Mouse (Mus musculus) erythroblast, embryonic 14.5 days (primary cell): Measurements from ENCODE around the gene Abhd4. TPM values are rescaled to one million over a fixed set of nuclear protein-coding genes. Genes with fewer than 3 reads are reported as not detected.

Experiments used
- H3K27me3 ChIP-seq: 2 replicates; pipeline ENCODE4 v1.6.1; 2012; ENCODE audit warnings: inconsistent platforms; ENCODE audit not compliant: control insufficient read depth
- H3K36me3 ChIP-seq: 2 replicates; pipeline ENCODE4 v1.6.1; 2012; ENCODE audit warnings: mild to moderate bottlenecking, inconsistent platforms; ENCODE audit not compliant: control insufficient read depth
- H3K4me1 ChIP-seq: 2 replicates; pipeline ENCODE4 v1.6.1; 2012; ENCODE audit warnings: inconsistent platforms; ENCODE audit not compliant: control insufficient read depth
- H3K4me3 ChIP-seq: replicated peaks from 2 replicates; pipeline ENCODE3; 2012; ENCODE audit warnings: moderate library complexity, mild to moderate bottlenecking, inconsistent platforms
- H3K9me3 ChIP-seq: 2 replicates; pipeline ENCODE4 v1.6.1; 2012; ENCODE audit warnings: low read length, inconsistent platforms, mixed read lengths; ENCODE audit not compliant: control insufficient read depth
- GATA1 ChIP-seq: IDR thresholded peaks from 2 replicates; pipeline ENCODE4 v1.6.1; 2012; ENCODE audit warnings: low read length, inconsistent platforms, mixed read lengths
- TAL1 ChIP-seq: IDR thresholded peaks from 3 replicates; pipeline ENCODE4 v1.6.1; 2012; ENCODE audit warnings: low read length, inconsistent platforms, mixed read lengths
- polyA plus RNA-seq: library from polyadenylated mRNA; stranded (reverse); fragments of >175 nt; gene quantifications from 2 replicates; pipeline ENCODE4 v1.2.3, GENCODE M21; 2012

Gene Abhd4
- polyA plus RNA-seq, 1 experiment: 1.3 TPM

DNA sequence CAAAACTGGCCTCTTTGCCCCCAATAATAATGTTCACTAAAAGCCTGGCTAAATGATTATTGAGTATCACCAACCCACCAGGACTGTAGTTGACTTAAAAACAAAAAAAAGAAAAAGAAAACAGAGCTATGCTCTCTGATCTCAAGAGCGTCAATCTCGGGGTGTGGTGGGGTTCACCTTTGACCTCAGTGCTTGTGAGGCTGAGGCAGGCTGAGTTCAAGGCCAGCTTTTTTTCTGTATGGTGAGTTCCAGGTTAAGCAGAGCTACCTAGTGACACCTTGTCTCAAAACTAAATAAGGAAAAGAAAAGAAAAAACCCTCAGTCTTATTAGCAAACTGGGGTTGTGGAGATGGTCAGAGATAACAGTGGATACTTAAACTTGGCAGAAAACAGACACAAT is 43.6 kb upstream of the Abhd4 start:
- Histone ChIP-seq H3K27me3 (no peaks in the 10 kb centered on the region; the same call in 1 of the 2 replicates), H3K4me1 (peaks cover 9% of the 10 kb centered on the region), H3K4me3 (no peak overlapping the region), H3K36me3 (no peaks in the 10 kb centered on the region), H3K9me3 (no peaks in the 10 kb centered on the region)
- TF ChIP-seq TAL1 (no peak), GATA1 (no peak)

DNA sequence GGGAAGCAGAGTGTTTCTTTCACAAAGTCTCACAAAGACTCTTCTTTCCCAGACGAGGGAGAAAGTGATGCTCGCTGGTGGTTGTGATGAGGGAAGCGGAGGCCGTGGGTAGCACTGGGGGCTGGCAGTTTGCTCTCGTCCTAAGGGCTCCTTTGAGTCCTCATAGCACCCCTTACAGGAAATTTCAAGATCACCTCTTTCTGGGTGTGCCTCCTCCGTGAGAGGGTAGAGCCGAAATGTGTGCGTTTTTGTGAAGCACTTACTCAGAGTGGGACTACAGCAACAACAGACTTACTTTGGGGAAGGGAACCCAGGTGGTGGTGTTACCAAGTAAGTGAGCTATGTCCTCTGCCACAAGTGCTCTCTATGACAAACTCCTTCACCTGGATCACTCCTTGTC is 42.8 kb upstream of the Abhd4 start:
- Histone ChIP-seq H3K4me3 (no peak overlapping the region), H3K9me3 (no peaks in the 10 kb centered on the region), H3K27me3 (peaks cover 4% of the 10 kb centered on the region; the same call in 1 of the 2 replicates), H3K36me3 (no peaks in the 10 kb centered on the region), H3K4me1 (peaks cover 8% of the 10 kb centered on the region)
- TF ChIP-seq TAL1 (no peak), GATA1 (no peak)

DNA sequence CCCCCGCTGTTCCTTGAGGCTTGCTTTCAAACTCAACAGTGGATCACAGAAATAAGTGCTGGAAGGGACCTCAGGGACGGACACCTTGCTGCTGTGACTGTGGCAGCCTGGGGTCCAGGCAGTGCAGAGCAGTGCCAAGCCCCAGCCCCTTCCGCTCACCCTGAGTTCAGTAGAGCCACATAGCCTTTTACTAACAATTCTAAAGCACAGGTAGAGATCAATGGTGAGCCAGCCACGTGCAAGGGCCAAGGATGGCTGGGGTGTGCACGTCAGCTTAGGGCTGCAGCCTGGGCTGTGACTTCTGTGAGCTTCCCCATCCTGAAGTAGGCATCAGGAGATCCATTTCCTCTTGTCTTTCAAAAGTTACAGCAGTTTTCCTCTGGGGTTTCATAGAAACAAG is 42.2 kb upstream of the Abhd4 start:
- Histone ChIP-seq H3K4me3 (no peak overlapping the region), H3K9me3 (no peaks in the 10 kb centered on the region), H3K36me3 (no peaks in the 10 kb centered on the region), H3K4me1 (peaks cover 6% of the 10 kb centered on the region), H3K27me3 (peaks cover 4% of the 10 kb centered on the region; the same call in 1 of the 2 replicates)
- no peak for TF ChIP-seq GATA1

DNA sequence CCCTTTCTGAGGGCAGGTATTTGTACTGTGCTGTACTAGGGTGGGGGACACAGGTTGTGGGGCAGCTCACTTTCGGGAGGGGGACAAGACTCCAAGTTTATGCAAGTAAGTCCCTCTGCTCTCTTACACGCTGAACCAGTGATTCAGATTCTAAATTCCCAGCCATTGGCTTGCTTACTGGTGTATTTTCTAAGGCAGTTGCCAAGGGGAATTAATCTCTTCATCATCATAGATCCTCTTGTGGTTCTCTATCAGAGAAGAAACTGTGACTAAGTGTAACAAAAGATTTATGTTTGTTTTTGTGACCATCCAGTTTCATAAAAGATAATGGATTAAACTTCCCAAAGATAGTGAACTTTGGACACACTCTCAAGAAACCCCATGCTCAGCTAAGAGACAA is 40.3 kb upstream of the Abhd4 start:
- TF ChIP-seq TAL1: no peak
- TF ChIP-seq GATA1: no peak
- H3K4me3 ChIP-seq: no peak overlapping the region

DNA sequence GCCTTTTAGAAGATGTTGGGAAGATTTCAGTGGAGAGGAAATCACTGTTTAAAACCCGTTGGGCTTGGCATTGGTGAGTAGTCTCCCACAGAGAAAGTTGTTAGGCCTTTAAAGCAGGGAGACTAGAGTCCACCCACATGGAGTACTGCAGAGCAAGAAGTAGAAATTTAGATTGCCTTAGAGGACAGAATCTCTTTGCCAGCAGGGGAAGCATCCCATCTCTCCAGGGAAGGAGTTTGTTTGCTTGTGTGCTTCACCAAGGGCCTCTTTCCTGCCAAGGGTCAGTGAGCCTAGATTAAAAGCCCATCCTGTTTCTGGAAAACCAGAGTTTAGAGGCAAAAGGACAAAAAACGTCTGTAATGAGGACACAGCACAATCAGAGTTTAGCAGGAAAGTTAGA is 39.5 kb upstream of the Abhd4 start:
- H3K36me3 ChIP-seq: no peaks in the 10 kb centered on the region
- H3K4me1 ChIP-seq: no peaks in the 10 kb centered on the region
- H3K27me3 ChIP-seq: peaks cover 4% of the 10 kb centered on the region; the same call in 1 of the 2 replicates
- no peak overlapping the region for H3K4me3 ChIP-seq
- no peak for TF ChIP-seq GATA1
- TF ChIP-seq TAL1: no peak
- no peaks in the 10 kb centered on the region for H3K9me3 ChIP-seq

More for the DNA sequence above, 40.3 kb upstream of the Abhd4 start:
- Histone ChIP-seq H3K36me3 (no peaks in the 10 kb centered on the region), H3K4me1 (no peaks in the 10 kb centered on the region), H3K9me3 (no peaks in the 10 kb centered on the region), H3K27me3 (peaks cover 4% of the 10 kb centered on the region; the same call in 1 of the 2 replicates)

DNA sequence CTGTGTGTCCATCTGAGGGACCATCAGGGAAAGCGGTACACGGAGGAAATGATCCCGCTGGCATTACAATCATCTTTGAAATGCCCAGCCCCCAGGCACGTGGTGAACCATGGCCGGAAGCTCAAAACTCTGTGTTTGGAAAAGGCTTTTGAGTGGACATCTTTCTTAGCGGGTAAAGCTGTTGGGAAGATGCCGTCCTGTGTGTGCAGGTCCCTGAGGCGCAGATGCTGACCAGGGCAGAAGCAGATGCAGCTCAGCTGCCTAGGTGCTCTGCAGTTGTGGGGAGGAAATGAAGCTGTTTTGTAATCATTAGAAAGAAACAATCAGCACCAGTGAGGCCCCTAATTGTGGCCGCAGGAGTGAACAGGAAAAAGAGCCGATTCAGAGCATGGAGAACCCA is 39.1 kb upstream of the Abhd4 start:
- Histone ChIP-seq H3K36me3 (no peaks in the 10 kb centered on the region), H3K27me3 (peaks cover 4% of the 10 kb centered on the region; the same call in 1 of the 2 replicates), H3K9me3 (no peaks in the 10 kb centered on the region), H3K4me3 (no peak overlapping the region), H3K4me1 (no peaks in the 10 kb centered on the region)
- TF ChIP-seq GATA1 (no peak), TAL1 (no peak)

DNA sequence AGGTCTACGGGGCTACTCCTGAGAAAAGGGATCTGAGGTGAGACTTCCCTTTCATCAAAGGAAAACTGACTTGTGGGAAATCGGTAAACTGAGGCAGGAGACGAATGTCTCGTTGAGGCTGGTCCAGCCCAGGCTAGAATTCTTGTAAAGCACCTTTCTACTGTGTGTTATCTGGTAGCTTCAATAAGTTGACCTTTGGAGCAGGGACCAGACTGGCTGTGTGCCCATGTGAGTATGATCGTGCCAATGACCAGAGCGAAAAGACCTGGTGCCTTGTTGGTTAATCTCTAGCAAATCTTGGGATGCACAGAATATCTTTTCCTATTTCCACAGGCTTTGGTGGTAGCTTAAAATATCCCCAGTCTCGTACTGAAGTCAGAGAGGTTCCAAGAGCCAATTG is 37.9 kb upstream of the Abhd4 start:
- Histone ChIP-seq H3K36me3 (no peaks in the 10 kb centered on the region), H3K4me1 (peaks cover 3% of the 10 kb centered on the region), H3K4me3 (no peak overlapping the region), H3K9me3 (no peaks in the 10 kb centered on the region), H3K27me3 (peaks cover 4% of the 10 kb centered on the region; the same call in 1 of the 2 replicates)
- TF ChIP-seq TAL1: no peak
- no peak for TF ChIP-seq GATA1

DNA sequence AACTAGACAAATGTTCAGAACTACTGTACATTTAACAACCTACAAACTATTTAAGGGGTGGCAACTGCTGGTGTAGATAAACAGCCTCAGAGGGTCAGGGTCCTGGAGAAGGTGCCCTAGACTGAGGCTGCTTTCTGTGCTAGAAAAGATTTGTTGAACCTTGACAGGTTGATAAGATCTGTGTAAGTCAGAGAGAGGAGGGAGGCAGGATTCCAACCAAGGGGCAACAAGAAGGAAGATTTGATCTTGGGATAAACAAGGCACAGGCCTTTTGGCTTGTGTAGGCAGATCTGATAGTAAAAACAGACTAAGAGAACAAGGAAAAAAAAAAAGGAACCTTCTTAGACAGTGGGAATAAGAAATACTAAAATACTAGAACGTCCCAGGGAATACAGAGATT is 35.8 kb upstream of the Abhd4 start:
- H3K27me3 ChIP-seq: peaks cover 4% of the 10 kb centered on the region; the same call in 1 of the 2 replicates
- no peaks in the 10 kb centered on the region for H3K36me3 ChIP-seq
- no peaks in the 10 kb centered on the region for H3K9me3 ChIP-seq
- no peak overlapping the region for H3K4me3 ChIP-seq
- peaks cover 5% of the 10 kb centered on the region for H3K4me1 ChIP-seq
- TF ChIP-seq TAL1: no peak
- TF ChIP-seq GATA1: no peak

DNA sequence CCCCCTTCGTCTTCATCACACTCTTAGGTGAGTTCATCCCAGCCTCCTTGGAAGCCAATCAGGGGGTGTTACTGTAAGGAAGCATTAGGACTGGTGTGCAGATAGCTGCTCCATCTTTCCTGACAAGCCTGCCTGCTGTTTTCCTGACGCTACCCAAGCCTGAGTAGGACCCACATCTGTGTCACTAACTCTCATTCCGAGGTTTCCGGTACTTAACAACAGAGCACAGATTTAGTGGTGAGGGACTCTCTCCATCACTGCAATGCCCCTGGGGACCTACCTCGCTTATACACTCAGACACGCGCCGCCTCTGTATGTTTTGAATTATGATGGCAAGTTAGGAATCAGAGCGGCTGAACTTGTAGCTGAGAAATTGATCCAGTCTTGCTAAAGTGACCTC is 35.3 kb upstream of the Abhd4 start:
- Histone ChIP-seq H3K36me3 (no peaks in the 10 kb centered on the region), H3K27me3 (peaks cover 4% of the 10 kb centered on the region; the same call in 1 of the 2 replicates), H3K4me3 (no peak overlapping the region), H3K9me3 (no peaks in the 10 kb centered on the region), H3K4me1 (peaks cover 5% of the 10 kb centered on the region)
- TF ChIP-seq TAL1 (no peak), GATA1 (no peak)

DNA sequence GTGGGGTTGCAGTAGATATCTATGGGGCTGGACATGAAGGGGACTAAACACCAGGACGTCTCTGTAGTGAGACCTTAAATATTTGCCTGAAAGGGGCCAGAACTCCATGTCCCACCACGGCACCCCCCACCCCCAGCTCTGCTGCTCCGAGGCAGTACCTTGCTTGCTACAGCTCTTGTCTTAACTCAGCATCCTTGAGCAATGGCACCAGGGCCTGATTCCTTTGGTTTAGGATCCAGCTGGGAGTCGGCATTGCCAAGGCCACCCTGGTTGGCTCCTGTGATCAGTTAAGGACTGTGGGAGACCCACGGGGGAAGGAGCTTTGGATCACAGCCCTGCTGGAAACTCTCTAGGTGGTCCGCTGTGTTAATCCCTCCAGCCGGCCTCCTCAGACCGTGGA is 34.7 kb upstream of the Abhd4 start:
- Histone ChIP-seq H3K9me3 (no peaks in the 10 kb centered on the region), H3K4me3 (no peak overlapping the region), H3K27me3 (peaks cover 4% of the 10 kb centered on the region; the same call in 1 of the 2 replicates), H3K36me3 (no peaks in the 10 kb centered on the region), H3K4me1 (peaks cover 5% of the 10 kb centered on the region)
- TF ChIP-seq GATA1 (no peak), TAL1 (no peak)
